Mouse (Mus musculus): ENCODE measurements around the gene Nuak1.

DNA sequence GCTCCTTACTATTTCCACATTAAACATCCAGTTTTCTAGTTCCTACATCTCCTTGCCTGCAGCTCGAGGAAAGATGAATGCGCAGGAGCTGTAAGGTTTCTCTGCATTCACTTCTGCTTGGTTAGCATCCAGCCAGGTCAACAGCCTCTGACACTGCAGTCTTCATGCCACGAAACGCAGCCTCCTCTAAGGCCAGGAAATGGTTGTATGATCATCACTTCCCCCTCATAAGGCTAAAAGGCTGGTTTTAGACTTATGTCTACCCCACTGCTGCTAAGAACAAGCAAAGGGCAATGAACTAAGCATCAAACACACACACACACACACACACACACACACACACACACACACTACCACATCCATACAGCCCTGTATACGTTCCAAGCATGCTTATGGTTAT lies 16.5 kb downstream of the Nuak1 start:
- TF ChIP-seq CTCF (IDR thresholded peaks at IDR 0.05 in 2 of 3, conservative IDR thresholded peaks at IDR 0.05 in 1 of 3; ENCODE audit: control insufficient read depth in 1 of 3, insufficient read depth in 1 of 3, low read depth in 2 of 3, low read length in 3 of 3, poor library complexity in 1 of 3, severe bottlenecking in 1 of 3) (no peak), RAD21 (IDR thresholded peaks at IDR 0.05; ENCODE audit: low read depth, low read length) (no peak), MAZ (IDR thresholded peaks at IDR 0.05; ENCODE audit: low read depth, low read length) (no peak), USF2 (IDR thresholded peaks at IDR 0.05; ENCODE audit: borderline replicate concordance in 1 of 2, insufficient read depth in 1 of 2, low read depth in 1 of 2, low read length in 2 of 2) (no peak)
